Mouse (Mus musculus): ENCODE measurements around the gene Slc25a17.

Slc25a17 gene

DNA sequence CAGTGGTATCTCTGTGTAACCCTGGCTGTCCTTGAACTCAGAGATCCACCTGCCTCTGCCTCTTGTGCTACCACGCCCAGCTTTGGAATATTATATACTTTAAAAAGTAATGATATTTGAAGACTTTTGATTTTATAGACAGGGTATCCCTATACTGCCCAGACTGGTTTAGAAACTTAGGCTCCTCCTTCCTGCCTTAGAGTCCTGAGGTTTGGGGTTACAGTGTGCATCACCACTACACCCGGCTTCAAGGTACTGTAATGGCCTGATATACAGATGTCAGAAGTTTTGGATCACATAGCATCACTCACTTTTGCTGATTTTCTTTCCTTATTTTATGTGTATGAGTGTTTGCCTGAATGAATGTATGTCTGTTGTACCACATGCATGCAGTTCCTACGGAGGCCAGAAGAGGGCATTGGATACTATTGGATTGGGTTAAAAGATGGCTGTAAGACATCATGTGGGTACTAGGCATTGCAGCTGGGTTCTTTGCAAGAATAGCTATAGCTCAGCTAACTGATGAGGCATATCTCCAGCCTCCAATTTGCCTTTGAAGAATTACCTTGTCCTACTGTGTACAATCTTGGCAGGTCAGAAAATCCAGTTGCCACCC, 5.4 kb downstream of the Slc25a17 start:
- no peak for DNase-seq (ENCODE audit: low spot score in 2 of 2)

DNA sequence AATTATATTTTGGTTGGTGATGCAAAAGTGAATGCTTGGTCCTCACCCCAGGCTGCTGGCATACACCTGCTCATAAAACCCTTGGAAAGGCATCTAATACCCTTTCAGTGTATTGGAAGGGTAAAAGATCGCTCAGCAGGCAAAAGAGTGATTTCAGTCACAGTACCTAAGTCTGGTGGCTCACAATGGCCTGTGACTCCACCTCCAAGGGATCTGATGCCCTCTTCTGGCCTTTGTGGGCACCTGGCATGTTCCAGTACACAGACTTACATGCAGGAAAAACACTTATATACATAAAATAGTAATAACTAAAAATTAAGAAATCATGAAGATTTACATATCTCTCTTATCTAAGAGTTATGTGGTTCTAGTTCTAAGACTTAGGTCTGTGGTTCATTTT, 8.0 kb downstream of the Slc25a17 start:
- DNase-seq (ENCODE audit: low spot score in 2 of 2) = no peak

GRCm38 (mm10) chr15:81350401-81350800, 10.2 kb downstream of the Slc25a17 start:
- DNase-seq (ENCODE audit: low spot score in 2 of 2) = no peak

GRCm38 (mm10) chr15:81348366-81348765, 12.2 kb downstream of the Slc25a17 start:
- DNase-seq (ENCODE audit: low spot score in 2 of 2) = no peak

DNA sequence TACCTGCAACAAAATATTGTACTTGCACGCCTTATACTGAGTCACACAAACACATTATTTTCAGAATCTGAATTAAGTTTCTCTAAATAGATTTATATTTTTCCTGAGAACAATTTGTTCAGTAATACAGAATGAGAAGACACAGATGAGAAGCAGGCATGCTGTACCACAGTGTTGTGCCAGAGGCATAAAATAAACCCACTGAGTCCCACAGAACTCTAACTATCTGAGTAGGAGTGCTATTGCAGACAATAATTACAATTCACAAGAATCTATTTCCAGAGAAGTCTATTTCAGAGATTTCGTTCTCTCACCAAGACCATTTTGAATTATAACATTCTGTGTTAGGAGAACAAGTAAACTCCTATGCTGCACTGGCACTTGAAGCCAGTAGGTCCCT, 13.1 kb downstream of the Slc25a17 start:
- DNase-seq (ENCODE audit: low spot score in 2 of 2) = no peak

- no peak for DNase-seq (ENCODE audit: low spot score in 2 of 2)
These were observed 19.2 kb downstream of the Slc25a17 start for GRCm38 (mm10) chr15:81341426-81341825.

DNA sequence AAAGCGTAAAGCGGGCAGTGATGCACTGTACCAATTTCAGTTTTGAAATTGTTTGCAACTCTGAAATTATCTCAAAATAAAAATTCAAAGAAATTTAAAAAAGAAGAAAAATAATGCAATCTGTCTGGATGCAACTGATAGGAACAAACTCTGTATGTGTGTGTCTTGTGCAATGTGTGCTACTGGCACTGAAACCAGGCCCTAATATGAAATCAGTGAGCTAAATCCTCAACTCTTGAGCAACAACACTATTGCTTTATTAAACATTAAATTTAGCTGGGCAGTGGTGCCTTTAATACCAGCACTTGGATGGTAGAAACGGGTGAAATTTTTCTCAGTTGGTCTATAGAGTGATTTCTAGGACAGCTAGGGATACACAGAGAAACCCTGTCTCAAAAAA, 21.5 kb downstream of the Slc25a17 start:
- DNase-seq (ENCODE audit: low spot score in 2 of 2) = no peak

- no peak for DNase-seq (ENCODE audit: low spot score in 2 of 2)
These were observed 24.1 kb downstream of the Slc25a17 start for GRCm38 (mm10) chr15:81336466-81336865.

GRCm38 (mm10) chr15:81332517-81332916, 28.1 kb downstream of the Slc25a17 start:
- DNase-seq (ENCODE audit: low spot score in 2 of 2) = no peak

GRCm38 (mm10) chr15:81330816-81331433, 29.7 kb downstream of the Slc25a17 start:
- DNase-seq (ENCODE audit: low spot score in 2 of 2) = no peak

GRCm38 (mm10) chr15:81329721-81330369, 30.8 kb downstream of the Slc25a17 start:
- no peak for DNase-seq (ENCODE audit: low spot score in 2 of 2)

DNA sequence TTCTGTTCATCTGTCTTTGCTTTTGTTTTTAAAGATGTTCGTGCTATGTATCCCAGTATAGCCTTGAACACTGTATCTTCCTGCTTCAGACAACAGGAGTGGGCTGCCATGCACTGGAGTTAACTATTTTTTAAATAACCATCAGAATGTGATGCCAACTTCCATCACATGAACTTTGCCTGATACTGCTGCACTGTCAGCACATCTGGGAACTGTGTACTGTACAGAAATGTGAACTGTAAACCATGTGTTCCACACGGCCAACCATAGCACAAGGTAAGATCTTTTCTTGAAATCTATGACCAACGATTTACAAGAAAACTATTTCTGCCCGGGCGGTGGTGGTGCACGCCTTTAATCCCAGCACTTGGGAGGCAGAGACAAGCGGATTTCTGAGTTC, 33.1 kb downstream of the Slc25a17 start:
- DNase-seq (ENCODE audit: low spot score in 2 of 2) = no peak

- no peak for DNase-seq (ENCODE audit: low spot score in 2 of 2)
These were observed 35.6 kb downstream of the Slc25a17 start for GRCm38 (mm10) chr15:81324979-81325378.

DNA sequence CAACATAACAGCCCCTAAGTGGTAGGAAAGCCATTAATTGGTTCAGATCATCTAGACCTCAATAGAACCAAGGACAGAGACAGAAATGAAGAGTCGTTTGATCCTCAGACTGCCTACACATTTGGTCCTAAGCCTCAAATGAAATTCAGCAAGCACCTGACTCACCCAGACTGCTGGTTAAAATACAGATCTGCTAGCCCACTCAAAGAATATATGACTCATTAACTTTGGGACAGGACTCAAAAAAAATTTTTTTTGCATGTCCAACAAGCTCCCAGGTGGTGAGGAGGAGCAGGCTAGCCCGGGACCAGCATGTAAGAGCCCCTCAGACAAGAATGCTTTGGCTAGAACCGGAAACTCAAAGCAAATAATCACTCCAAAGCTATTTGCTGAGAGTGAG, 40.5 kb downstream of the Slc25a17 start:
- no peak for DNase-seq (ENCODE audit: low spot score in 2 of 2)

GRCm38 (mm10) chr15:81319462-81319861, 41.1 kb downstream of the Slc25a17 start:
- no peak for DNase-seq (ENCODE audit: low spot score in 2 of 2)

- DNase-seq (ENCODE audit: low spot score in 2 of 2) = no peak
These were observed 46.7 kb downstream of the Slc25a17 start for GRCm38 (mm10) chr15:81313928-81314327.

DNA sequence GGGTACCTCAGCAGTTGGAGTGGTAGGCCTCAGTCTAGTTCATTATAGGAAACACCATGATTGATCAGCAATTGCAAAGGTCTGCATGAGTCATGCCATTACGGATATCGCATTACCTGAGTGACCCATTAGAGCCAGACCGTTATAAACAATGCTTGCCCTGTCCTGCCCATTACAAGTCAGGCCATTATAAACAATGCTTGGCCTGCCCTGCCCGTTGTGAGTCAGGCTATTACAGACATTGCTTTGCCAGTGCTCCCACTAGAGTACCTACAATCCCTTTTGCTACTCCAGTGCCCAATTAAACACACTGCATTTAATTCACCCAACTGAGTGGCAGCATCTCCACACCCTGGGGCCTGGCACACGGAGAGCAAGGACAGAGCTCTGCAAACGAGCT, 49.6 kb downstream of the Slc25a17 start:
- DNase-seq (ENCODE audit: low spot score in 2 of 2) = peak; percentile 12 to 34

DNA sequence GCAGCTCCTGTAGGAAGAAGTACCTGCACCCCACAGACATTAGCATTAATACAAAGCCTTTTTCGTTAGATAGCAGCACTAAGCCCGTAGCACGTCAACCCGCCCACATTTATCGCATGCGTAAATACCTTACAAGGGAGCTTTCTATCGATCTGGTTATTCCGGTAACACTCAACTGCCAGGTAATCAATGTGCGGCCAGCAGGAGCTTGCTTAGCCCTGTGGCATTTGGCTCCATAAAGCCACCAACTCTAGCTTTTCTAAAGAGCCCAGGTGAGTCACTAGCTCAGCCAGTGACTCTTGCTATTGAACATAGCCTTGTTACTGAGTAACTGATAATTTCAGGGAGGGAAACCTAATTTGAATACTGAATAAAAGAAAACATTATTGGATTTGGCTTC, 50.3 kb downstream of the Slc25a17 start:
- DNase-seq (ENCODE audit: low spot score in 2 of 2) = no peak

GRCm38 (mm10) chr15:81308038-81308437, 52.6 kb downstream of the Slc25a17 start:
- DNase-seq (ENCODE audit: low spot score in 2 of 2) = no peak

DNA sequence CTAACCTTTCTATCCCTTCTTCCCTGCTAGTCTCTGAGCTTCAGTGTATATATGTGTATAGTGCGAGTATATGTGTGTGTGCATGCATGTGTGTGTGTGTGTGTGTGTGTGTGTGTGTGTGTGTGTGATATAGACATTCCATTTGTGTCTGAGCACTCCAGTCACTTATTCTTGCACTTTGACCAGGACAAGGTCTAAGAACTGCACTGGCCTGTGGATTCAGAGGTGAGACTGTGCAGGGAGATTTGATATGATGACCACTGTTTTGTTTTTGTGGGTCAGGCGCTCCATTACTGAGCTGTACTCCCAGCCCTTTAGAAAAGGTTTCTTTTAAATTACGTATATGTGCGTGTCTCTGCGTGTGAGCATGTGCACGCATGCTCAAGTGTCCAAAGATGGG, 54.1 kb downstream of the Slc25a17 start:
- no peak for DNase-seq (ENCODE audit: low spot score in 2 of 2)

DNA sequence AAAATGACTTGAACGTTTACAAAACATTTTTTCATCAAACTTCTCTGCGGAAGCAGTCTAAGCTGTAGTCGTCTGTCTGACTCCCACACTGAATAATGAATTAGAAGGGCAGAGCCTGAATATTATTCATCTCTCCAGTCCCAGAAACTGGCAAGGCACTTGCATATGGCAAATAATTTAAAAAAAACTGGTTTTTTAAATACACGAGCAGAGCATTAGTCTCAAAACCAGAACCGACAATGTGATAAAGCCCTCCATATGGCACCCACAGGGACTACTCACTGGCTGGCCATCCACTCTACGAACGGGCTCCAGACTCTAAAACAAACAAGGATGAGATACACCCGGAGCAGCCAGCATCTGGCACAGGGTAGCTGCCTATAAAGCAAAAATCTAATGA, 55.6 kb downstream of the Slc25a17 start:
- DNase-seq (ENCODE audit: low spot score in 2 of 2) = no peak

GRCm38 (mm10) chr15:81304006-81304405, 56.6 kb downstream of the Slc25a17 start:
- no peak for DNase-seq (ENCODE audit: low spot score in 2 of 2)

DNA sequence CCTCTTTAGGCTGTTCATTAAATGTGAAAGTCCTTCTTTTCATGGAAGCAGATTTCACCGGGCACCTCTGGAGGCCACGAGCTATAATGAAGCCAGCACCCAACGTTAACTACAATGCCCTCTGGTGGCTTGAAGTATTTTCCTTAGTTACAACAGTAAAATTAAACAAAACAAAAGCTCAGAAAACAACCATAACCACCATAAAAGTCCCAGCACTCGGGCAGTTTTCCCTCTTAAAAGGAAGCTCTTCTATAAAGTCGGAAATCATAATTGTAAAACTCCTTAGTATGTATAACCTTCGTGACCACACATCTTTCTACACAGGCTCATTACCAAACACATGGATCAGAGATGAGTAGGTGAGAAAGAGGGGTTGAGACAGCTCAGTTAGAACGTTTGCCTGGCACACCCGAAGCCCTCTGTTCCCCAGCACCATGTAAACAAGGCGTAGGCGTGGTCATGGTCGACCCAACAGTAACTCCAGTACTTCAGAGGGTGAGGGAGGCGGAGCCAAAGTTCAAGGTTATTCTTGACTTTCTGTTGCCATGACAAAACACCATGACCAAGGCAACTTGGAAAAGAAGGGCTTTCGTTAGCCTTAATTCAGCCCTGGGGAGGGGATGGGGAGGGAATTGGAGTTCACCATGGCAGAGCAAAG, 58.3 kb downstream of the Slc25a17 start:
- no peak for DNase-seq (ENCODE audit: low spot score in 2 of 2)
